Mouse (Mus musculus) adrenal gland, postnatal 14 days (tissue): Measurements from ENCODE around the gene Parp8. TPM values are rescaled to one million over a fixed set of nuclear protein-coding genes. Genes with fewer than 3 reads are reported as not detected.

Experiments used
- DNase-seq: peaks from one replicate; pipeline ENCODE4 v3.0.0; 2021; ENCODE audit warnings: mixed read lengths
- total RNA-seq: library from RNA; stranded (reverse); gene quantifications from 2 replicates; pipeline ENCODE4 v1.2.3, GENCODE M21; 2021

Parp8 gene
- total RNA-seq, 1 experiment from 2014 or later = 9.2 TPM

DNA sequence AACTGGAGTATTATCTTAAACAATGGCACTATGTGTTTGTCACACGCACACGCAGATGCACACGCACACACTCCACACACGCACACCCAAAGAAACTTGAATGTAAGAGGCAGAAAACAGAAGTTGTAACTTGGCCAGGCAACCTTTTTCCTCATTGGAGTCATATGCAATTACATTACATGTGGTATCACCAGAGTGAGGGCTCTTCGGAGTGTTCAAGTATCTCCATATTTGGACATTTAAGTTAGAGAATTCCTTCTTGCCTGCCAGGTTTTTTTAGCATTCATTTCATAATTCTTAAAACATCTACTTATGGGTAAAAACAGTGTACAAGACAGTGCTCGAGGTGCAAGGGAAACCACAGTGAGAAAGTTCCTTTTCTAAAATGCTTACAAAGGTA lies 6.7 kb downstream of the Parp8 start:
- DNase-seq = no peak

- DNase-seq = no peak
Measured at GRCm38 (mm10) chr13:117013516-117013915, 11.8 kb downstream of the Parp8 start.

GRCm38 (mm10) chr13:117012031-117012430 lies 13.3 kb downstream of the Parp8 start:
- no peak for DNase-seq

- DNase-seq = no peak
Measured at GRCm38 (mm10) chr13:117010143-117010542, 15.2 kb downstream of the Parp8 start.

DNA sequence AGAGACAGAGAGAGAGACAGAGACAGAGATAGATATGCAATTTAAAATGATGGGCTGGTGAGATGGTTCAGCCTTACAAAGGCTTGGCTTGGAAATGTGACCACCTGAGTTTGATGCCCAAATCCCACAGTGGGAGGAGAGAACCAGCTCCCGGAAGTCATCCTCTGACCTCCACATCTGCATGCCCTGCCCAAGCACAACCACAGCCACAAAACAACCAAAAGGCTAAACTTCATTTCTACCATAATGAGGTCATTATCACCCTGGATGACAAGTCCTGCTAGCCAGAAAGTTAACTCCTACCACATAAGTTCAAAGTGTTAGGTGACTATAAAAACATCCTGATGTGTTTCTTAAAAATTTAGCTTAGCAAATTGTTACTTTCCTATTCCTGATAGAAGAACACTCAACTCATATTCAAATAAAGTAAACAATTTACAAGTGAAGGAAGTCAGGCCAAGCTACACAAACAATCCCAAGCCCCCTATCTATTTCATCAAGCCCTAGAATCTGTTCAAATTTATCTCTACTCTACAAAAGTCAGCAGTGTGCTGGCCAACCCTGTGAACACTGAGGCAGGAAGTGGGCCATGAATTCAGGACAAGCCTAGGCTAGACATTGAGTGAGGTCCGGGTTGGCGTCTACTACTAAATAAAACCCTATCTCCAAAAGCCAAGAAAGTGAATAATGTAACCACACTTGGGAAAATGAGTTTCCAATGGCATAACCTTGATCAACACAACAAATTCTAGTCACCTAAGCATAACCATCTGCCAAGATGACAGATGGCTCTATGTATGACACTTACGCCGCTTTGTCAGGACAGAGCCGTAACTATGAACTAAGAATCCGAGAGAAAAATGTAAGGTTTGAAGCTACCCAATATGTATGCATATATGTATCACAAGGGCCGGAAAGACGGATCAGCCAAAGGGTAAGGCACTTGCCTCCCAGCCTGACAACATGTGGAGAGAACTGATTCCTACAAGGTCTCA lies 17.0 kb downstream of the Parp8 start:
- no peak for DNase-seq

- DNase-seq = no peak
Measured at GRCm38 (mm10) chr13:117007566-117007965, 17.8 kb downstream of the Parp8 start.

- DNase-seq = no peak
Measured at GRCm38 (mm10) chr13:117006638-117007037, 18.7 kb downstream of the Parp8 start.

- no peak for DNase-seq
Measured at GRCm38 (mm10) chr13:117000493-117000892, 24.8 kb downstream of the Parp8 start.

DNA sequence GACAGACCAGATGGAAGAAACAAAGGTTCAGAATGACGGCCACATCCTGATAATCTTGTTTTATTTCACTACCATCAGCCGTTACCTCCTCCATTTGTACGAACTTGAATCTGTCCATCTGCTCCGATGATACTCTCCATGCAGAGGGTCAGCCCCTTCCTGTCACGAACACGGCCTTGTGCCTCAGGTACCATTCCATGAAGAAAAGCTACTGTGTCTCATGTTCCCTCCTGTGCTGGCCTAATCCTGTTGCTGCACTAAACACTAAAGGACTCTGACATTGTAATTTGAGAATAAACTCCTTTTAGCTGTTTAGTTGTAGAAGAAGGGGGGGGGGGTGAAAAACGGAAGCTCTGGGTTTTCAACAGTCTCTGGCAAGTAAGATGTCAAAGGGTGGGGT lies 33.8 kb downstream of the Parp8 start:
- DNase-seq = no peak

- DNase-seq = no peak
Measured at GRCm38 (mm10) chr13:116990327-116990726, 35.0 kb downstream of the Parp8 start.

DNA sequence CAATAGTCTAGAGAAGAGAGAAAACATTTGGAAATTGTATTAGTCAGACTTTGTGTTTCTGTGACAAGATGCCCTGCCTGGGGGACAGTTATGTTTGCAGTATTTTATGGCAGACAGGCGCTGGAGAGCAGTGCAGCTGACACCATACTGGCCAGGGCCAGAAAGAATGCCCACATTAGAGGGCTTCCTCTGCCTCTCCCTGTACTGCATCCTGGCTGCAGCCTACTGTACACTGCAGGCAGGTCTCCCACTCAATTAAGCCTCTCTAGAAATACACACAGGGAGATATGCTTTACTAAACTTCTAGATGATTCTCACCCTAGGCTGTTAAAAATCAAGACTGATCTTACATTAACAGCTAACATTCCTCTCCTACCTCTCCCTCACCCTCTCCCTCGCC lies 36.6 kb downstream of the Parp8 start:
- no peak for DNase-seq

DNA sequence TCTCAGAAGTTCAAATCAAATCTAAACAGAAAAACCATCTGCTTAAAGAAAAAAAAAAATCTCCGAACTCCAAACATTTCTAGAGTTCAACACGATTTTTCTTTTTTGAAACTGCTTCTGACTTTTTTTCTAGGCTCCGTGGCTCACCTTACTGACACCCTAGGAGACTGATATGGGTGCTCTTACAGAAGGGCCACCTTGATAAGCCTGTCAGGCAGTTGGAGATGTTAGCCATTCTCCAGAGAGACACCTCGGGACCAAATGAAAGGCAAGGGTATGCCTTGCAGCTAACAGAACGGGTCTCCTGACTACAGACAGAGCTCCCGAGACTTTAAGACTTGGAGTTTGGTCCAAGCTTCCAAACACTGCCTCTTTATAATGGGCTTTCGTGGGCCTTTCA lies 37.1 kb downstream of the Parp8 start:
- no peak for DNase-seq

DNA sequence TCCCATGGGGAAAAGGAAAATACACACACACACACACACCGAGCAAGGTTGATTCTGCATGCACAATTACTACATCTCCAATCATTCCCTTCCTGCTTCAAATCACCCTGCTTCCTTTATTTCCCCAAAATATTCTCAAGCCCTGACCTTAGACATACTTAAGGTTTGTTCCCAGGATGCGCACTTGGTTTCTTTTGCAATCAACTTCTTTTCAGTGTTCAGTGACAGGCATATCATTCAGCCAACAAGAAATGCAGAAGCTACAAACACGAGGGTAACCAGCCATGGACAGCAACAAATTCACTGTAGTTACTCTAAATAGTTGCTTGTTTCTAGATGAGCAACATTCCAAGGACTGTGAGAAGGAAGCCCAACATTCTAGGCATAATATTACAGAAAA lies 38.1 kb downstream of the Parp8 start:
- DNase-seq = no peak

GRCm38 (mm10) chr13:116986658-116987057 lies 38.7 kb downstream of the Parp8 start:
- no peak for DNase-seq

DNA sequence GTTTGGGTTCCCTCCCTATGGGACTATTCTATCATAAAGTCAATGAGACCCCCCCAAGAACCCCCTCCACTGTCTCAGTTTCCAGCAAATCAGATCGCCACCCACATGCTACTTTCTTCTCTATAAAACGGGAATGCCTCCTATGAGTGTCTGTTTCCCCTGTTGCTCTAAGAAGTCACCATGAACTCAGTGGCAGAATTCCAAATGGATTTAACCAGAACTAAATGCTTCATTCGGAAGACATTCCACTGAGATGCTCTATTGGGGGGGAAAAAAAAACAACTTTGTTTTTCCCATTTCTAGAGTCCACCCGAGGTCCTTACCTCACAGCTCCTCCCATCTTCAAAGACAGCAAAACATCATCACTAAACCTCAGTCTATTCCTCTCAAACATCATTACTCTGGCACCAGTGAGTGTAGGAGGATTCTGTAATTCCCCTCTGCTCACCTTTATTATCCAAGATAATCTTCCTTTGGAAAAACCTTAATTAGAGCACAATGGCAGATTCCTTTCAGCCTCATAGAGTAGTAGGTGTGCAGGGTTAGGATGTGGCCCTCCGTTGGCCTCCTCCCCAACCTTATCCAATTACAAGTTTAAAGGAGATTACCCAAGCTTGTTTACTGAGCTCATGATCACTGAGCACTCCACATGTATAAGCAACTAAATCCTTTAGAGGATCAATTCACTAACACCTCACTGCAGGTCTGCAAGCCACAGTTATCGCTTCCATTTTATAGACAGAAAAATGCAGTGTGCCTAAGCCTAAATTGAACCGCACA lies 51.1 kb downstream of the Parp8 start:
- DNase-seq = no peak

DNA sequence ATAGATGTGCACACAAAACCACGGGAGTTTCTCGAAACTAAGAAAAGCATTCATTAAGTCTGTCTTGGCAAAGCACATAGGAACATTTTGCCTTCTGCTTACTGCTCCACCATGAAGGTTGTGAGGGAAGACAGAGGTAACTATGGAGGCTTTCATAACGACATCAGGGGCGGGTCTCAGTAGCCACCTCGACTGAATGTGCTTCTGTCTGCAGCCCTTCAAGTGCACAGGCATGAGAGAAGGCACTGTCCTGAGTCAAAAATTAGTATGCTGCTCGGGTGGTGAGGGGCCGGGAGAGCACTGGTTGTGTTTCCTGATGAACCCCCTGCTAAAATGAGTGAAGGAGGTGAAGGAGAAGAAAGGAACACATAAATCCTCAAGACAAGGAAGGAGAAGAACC lies 51.8 kb downstream of the Parp8 start:
- no peak for DNase-seq

- no peak for DNase-seq
Measured at GRCm38 (mm10) chr13:116972036-116972611, 53.2 kb downstream of the Parp8 start.

DNA sequence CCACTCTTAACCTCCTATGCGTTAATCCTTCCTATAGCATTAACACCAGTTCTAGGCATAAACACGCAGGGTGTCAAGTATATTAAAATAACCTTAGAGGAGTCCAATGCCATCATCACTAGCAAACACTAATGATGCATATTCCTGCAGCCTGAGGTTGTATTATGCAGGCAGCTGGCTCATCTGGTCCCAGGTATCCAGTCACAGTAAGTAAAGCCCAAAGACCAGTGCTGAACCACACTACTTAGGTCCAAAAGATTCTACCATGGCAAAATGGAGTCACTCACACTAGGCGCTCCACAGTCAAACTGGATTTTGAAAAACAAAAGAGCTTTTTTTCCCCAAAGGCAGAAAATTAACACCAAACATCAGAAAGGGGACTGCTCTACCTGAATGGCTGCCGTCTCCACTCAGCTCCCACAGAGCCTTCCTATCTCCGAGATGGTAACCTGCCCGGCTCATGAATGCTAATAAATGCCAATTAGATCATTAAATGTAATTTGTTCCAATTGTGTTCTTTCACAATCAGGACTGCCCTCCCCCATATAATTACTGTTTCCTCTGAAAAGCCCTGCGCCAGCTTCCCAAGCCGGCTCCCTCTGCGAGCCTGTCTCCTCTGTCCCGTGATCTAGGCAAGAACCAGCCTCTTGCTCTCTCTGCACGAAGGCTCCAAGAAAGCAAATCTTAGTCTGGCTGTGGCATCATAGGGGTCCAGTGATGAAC lies 54.5 kb downstream of the Parp8 start:
- no peak for DNase-seq

DNA sequence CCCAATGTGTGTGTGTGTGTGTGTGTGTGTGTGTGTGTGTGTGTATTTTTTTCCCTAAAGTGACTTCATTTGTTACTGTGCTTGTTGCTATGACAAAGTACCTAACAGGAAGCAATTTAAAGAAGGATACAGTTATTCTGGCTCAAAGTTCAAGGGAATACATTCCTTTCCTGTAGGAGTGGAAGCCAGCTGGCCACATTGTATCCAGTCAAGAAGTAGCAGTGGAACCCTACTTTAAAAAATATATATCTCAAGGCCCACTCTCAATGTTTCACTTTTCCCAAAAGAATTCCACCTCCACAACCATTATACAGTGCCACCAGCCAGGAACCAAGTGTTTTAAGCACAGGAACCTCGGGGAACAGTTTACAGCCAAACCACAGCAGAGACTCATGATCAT lies 55.7 kb downstream of the Parp8 start:
- no peak for DNase-seq

DNA sequence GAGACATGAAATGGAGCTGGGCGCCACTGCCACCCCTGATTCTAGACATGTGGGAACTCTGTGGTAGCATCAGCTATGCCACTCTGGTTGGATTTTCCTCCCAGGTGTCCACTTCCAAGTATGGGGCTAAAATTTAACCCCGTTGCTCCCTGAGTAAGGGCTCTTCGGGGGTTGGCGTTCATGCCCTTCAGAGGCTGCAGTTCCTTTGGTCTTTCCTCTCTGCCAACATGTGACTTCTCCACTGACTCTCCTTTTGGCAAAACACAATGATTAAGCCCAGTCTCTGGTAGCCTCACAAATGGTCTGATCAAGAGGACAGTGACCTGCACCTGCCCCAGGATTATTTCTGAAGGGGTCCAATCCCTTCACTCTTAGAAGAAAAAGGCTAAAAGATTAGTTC lies 56.4 kb downstream of the Parp8 start:
- DNase-seq = no peak

GRCm38 (mm10) chr13:116967459-116967858 lies 57.9 kb downstream of the Parp8 start:
- no peak for DNase-seq
